Mouse (Mus musculus): ENCODE measurements around the gene Elp6. TPM values are rescaled to one million over a fixed set of nuclear protein-coding genes. Genes with fewer than 3 reads are reported as not detected.

Gene Elp6
- polyA plus RNA-seq, 2 experiments, result 7.5 to 8.0 TPM

- H3K36me3 ChIP-seq (replicated peaks; ENCODE audit: control insufficient read depth, insufficient read depth, low read depth), result no peaks in the 10 kb centered on the region
- H3K27ac ChIP-seq, result no peak overlapping the region
- no peak for ATAC-seq (ENCODE audit: insufficient read depth)
- no peak for TF ChIP-seq EP300 (IDR thresholded peaks at IDR 0.05; ENCODE audit: low read depth)
- no peak for TF ChIP-seq CTCF (IDR thresholded peaks at IDR 0.05; ENCODE audit: low read depth)
- no peaks in the 10 kb centered on the region for H3K27me3 ChIP-seq (ENCODE audit: control insufficient read depth, insufficient read depth, low read length)
- 71% methylated on average over 9 of the region's 9 CpGs for whole genome bisulfite sequencing (ENCODE audit: insufficient replicate concordance)
- no peak overlapping the region for H3K4me2 ChIP-seq (ENCODE audit: low read depth)
- no peaks in the 10 kb centered on the region for H3K4me1 ChIP-seq (replicated peaks; ENCODE audit: control insufficient read depth in 2 of 2, insufficient read depth in 2 of 2, low read length in 1 of 2)
- H3K9ac ChIP-seq (replicated peaks), result no peak overlapping the region
- no peaks in the 10 kb centered on the region for H3K9me3 ChIP-seq (ENCODE audit: control insufficient read depth, low read length)
- no peak overlapping the region for H3K4me3 ChIP-seq (ENCODE audit: insufficient read depth in 1 of 2, low read depth in 2 of 2, low read length in 2 of 2)
- DNase-seq (ENCODE audit: low read depth in 3 of 3, low spot score in 3 of 3), result no peak
Measured at GRCm38 (mm10) chr9:110264991-110265390, 40.0 kb upstream of the Elp6 start.

- WGBS (ENCODE audit: insufficient replicate concordance), result 83% methylated on average over 10 of the region's 10 CpGs
- no peak for DNase-seq (ENCODE audit: low read depth in 3 of 3, low spot score in 3 of 3)
Measured at GRCm38 (mm10) chr9:110268416-110268815, 36.6 kb upstream of the Elp6 start.

GRCm38 (mm10) chr9:110272330-110272729 is 32.6 kb upstream of the Elp6 start:
- ATAC-seq (ENCODE audit: insufficient read depth) (no peak), DNase-seq (ENCODE audit: low read depth in 3 of 3, low spot score in 3 of 3) (no peak)
- H3K4me3 ChIP-seq (ENCODE audit: insufficient read depth in 1 of 2, low read depth in 2 of 2, low read length in 2 of 2), result no peak overlapping the region
- WGBS (ENCODE audit: insufficient replicate concordance), result 72% methylated on average over 3 of the region's 3 CpGs
- H3K27me3 ChIP-seq (ENCODE audit: control insufficient read depth, insufficient read depth, low read length), result no peaks in the 10 kb centered on the region
- H3K27ac ChIP-seq, result no peak overlapping the region
- H3K36me3 ChIP-seq (replicated peaks; ENCODE audit: control insufficient read depth, insufficient read depth, low read depth), result no peaks in the 10 kb centered on the region
- no peaks in the 10 kb centered on the region for H3K9me3 ChIP-seq (ENCODE audit: control insufficient read depth, low read length)
- no peak overlapping the region for H3K9ac ChIP-seq (replicated peaks)
- no peaks in the 10 kb centered on the region for H3K4me1 ChIP-seq (replicated peaks; ENCODE audit: control insufficient read depth in 2 of 2, insufficient read depth in 2 of 2, low read length in 1 of 2)
- TF ChIP-seq CTCF (IDR thresholded peaks at IDR 0.05; ENCODE audit: low read depth) (no peak), EP300 (IDR thresholded peaks at IDR 0.05; ENCODE audit: low read depth) (no peak)
- no peak overlapping the region for H3K4me2 ChIP-seq (ENCODE audit: low read depth)

More at GRCm38 (mm10) chr9:110268416-110268815, 36.6 kb upstream of the Elp6 start:
- H3K4me1 ChIP-seq (replicated peaks; ENCODE audit: control insufficient read depth in 2 of 2, insufficient read depth in 2 of 2, low read length in 1 of 2), result no peaks in the 10 kb centered on the region
- H3K27ac ChIP-seq, result no peak overlapping the region
- H3K4me2 ChIP-seq (ENCODE audit: low read depth), result no peak overlapping the region
- TF ChIP-seq EP300 (IDR thresholded peaks at IDR 0.05; ENCODE audit: low read depth) (no peak), CTCF (IDR thresholded peaks at IDR 0.05; ENCODE audit: low read depth) (no peak)
- no peak overlapping the region for H3K9ac ChIP-seq (replicated peaks)
- H3K9me3 ChIP-seq (ENCODE audit: control insufficient read depth, low read length), result no peaks in the 10 kb centered on the region
- H3K27me3 ChIP-seq (ENCODE audit: control insufficient read depth, insufficient read depth, low read length), result no peaks in the 10 kb centered on the region
- no peak overlapping the region for H3K4me3 ChIP-seq (ENCODE audit: insufficient read depth in 1 of 2, low read depth in 2 of 2, low read length in 2 of 2)
- no peaks in the 10 kb centered on the region for H3K36me3 ChIP-seq (replicated peaks; ENCODE audit: control insufficient read depth, insufficient read depth, low read depth)
- ATAC-seq (ENCODE audit: insufficient read depth), result no peak

DNA sequence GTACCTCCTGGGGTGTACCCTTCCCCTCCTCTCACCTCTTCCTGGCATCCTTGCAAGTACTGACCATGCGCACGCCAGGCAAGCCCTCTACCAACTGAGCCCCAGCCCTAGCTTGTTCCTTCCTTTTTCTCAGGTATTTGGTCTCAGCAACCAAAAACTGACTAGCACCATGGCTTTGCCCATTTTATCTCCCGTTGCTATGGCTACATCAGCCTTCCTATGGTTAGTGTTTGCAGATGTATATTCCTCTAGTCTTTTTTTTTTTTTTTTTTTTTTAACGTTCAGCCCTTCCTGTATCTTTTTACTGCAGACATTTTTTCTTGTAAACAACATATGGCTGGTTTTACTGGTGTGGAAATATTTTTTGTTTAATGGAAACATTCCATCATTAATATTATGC is 31.5 kb upstream of the Elp6 start:
- ATAC-seq (ENCODE audit: insufficient read depth), result no peak

DNA sequence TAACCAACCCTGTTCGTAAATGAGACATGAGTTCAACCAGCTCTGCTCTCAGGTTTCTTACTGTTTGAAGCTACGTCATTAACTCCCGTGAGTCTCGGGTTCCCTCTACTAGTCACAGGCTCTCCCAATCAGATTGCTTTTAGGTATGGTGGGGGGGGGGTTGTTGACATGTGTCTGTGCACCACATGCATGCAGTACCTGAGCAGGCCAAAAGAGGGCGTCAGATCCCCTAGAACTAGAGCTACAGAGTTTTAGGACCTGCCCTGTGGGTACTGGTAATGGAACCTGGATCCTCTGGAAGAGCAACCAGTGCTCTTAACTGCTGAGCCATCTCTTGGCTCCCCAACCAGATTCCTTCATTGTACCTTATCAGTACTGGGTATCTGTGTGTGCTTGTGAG is 29.1 kb upstream of the Elp6 start:
- TF ChIP-seq EP300 (IDR thresholded peaks at IDR 0.05; ENCODE audit: low read depth) (no peak), CTCF (IDR thresholded peaks at IDR 0.05; ENCODE audit: low read depth) (peak; percentile 47)
- Histone ChIP-seq H3K27ac (no peak overlapping the region), H3K27me3 (ENCODE audit: control insufficient read depth, insufficient read depth, low read length) (no peaks in the 10 kb centered on the region), H3K36me3 (replicated peaks; ENCODE audit: control insufficient read depth, insufficient read depth, low read depth) (no peaks in the 10 kb centered on the region), H3K9ac (replicated peaks) (no peak overlapping the region), H3K4me1 (replicated peaks; ENCODE audit: control insufficient read depth in 2 of 2, insufficient read depth in 2 of 2, low read length in 1 of 2) (no peaks in the 10 kb centered on the region), H3K9me3 (ENCODE audit: control insufficient read depth, low read length) (no peaks in the 10 kb centered on the region), H3K4me3 (ENCODE audit: insufficient read depth in 1 of 2, low read depth in 2 of 2, low read length in 2 of 2) (no peak overlapping the region), H3K4me2 (ENCODE audit: low read depth) (no peak overlapping the region)
- ATAC-seq (ENCODE audit: insufficient read depth) (no peak), DNase-seq (ENCODE audit: low read depth in 3 of 3, low spot score in 3 of 3) (no peak)
- 60% methylated on average over 5 of the region's 5 CpGs for WGBS (ENCODE audit: insufficient replicate concordance)

More for the DNA sequence above, 31.5 kb upstream of the Elp6 start:
- no peak for DNase-seq (ENCODE audit: low read depth in 3 of 3, low spot score in 3 of 3)
- H3K27me3 ChIP-seq (ENCODE audit: control insufficient read depth, insufficient read depth, low read length), result no peaks in the 10 kb centered on the region
- TF ChIP-seq EP300 (IDR thresholded peaks at IDR 0.05; ENCODE audit: low read depth) (no peak), CTCF (IDR thresholded peaks at IDR 0.05; ENCODE audit: low read depth) (no peak)
- H3K4me2 ChIP-seq (ENCODE audit: low read depth), result no peak overlapping the region
- H3K27ac ChIP-seq, result no peak overlapping the region
- no peaks in the 10 kb centered on the region for H3K36me3 ChIP-seq (replicated peaks; ENCODE audit: control insufficient read depth, insufficient read depth, low read depth)
- no peaks in the 10 kb centered on the region for H3K9me3 ChIP-seq (ENCODE audit: control insufficient read depth, low read length)
- no peaks in the 10 kb centered on the region for H3K4me1 ChIP-seq (replicated peaks; ENCODE audit: control insufficient read depth in 2 of 2, insufficient read depth in 2 of 2, low read length in 1 of 2)
- no peak overlapping the region for H3K4me3 ChIP-seq (ENCODE audit: insufficient read depth in 1 of 2, low read depth in 2 of 2, low read length in 2 of 2)
- 42% methylated on average over 4 of the region's 4 CpGs for WGBS (ENCODE audit: insufficient replicate concordance)
- H3K9ac ChIP-seq (replicated peaks), result no peak overlapping the region

Data from liver, embryonic 14.5 days (tissue).